Mouse (Mus musculus) hematopoietic stem cell, adult 5-6 weeks (primary cell): ENCODE data around the gene Parn. TPM values are rescaled to one million over a fixed set of nuclear protein-coding genes. Genes with fewer than 3 reads are reported as not detected.

Experiments used
- ATAC-seq, 2 experiments: fragments of 125-278 bp in 1 of 2; replicated peaks in 1 of 2; 2 replicates each; pipeline ENCODE4 v1.8.0; 2016 to 2017; ENCODE audit warnings: inconsistent platforms in 2 of 2, mild to moderate bottlenecking in 2 of 2, moderate number of reproducible peaks in 2 of 2, low read depth in 1 of 2, moderate TSS enrichment in 1 of 2; ENCODE audit not compliant: low FRiP score in 2 of 2, poor library complexity in 2 of 2, severe bottlenecking in 2 of 2, insufficient read depth in 1 of 2, low TSS enrichment in 1 of 2
- total RNA-seq: library from RNA; stranded (forward); fragments of 172-1452, 232-1000 nt; gene quantifications from 2 replicates; pipeline ENCODE4 v1.2.3, GENCODE M21; 2017

Parn gene
- total RNA-seq, 1 experiment from 2014 or later = 84.7 TPM

DNA sequence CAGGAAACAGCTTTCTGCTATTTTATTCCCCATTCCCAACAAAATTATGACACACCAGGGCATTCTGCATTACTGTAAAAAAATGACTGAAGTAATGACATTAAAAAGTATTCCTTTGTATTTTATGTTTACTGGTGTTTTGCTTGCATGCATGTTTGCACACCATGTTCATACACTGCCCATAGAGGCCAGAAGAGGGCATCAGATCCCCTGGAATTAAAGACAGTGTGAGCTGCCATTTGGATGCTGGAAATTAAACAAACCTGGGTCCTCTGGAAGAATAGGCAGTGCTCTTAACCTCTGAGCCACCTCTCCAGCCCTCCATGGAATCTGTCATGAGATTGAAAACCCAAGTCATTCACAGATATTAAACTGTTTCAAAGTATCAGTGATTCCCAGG is 135.1 kb downstream of the Parn start:
- ATAC-seq = no peak

GRCm38 (mm10) chr16:13531279-13531678 is 136.7 kb downstream of the Parn start:
- no peak for ATAC-seq

GRCm38 (mm10) chr16:13521359-13521758 is 146.6 kb downstream of the Parn start:
- no peak for ATAC-seq

DNA sequence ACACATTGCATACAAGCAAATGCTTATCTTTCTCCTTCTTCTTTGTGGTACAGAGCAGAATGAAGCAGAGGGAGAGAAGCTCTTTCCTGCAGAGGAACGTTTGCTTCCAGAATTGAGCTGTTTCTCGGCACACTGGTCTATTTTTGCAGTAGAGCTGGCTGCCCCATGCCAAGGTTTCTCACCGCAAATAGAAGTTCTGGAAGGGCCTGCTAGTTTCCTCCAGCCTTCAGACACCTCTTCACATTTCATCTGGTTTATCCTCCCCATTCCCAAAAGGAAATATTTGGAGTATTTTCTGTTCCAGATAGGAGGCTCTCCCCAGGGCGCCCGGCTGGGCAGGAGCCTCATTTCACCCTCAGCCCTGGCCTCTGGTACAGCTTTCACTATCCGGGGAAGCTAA is 147.7 kb downstream of the Parn start:
- ATAC-seq = no peak

- ATAC-seq = no peak
Observed at GRCm38 (mm10) chr16:13516214-13516613, 151.8 kb downstream of the Parn start.

DNA sequence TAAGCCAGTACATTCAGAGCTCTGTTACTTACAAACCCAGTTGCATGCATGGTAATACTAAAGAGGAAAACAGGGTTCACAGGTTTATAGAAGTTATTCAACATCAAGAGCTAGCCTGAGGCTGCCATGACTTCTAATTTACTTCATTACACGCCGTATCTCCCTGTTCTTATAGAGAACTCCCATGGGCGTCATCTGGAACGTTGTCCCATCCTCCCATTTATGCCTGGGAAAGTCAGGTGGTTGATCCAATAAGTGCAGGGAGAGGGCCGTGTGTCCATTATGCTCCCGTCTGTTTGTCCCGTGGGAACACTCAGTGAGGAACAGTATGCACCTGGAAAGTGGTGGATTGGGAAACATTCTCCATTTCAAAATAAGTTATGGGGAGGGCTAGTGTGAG is 152.4 kb downstream of the Parn start:
- no peak for ATAC-seq

DNA sequence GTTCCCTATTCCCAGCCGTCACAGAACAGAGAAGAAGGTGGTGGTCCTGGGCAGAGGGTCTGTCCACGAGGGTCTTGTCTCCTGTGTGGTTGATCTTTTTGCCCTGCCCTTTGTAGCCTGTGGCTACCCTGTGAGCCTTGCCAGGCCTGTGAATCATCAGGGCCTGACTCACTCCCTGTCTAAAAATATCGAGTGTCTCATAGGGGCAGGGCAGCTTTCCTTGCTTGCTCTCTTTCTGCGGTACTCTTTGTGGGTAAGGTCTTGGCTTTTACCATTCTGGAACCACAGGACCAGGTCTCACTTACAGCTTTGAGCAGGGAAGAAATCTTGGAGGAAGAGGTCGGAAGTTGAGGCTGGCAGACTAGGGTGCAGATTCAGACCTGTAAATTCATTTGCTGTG is 162.9 kb downstream of the Parn start:
- no peak for ATAC-seq

- ATAC-seq = no peak
Observed at GRCm38 (mm10) chr16:13504476-13504875, 163.5 kb downstream of the Parn start.

- no peak for ATAC-seq
Observed at GRCm38 (mm10) chr16:13498923-13499322, 169.0 kb downstream of the Parn start.

- ATAC-seq = no peak
Observed at GRCm38 (mm10) chr16:13493981-13494380, 174.0 kb downstream of the Parn start.

GRCm38 (mm10) chr16:13492996-13493395 is 175.0 kb downstream of the Parn start:
- ATAC-seq = no peak

GRCm38 (mm10) chr16:13491776-13492175 is 176.2 kb downstream of the Parn start:
- ATAC-seq = no peak

Other genes with a start within 250 kb of the Parn start
- 69.7 and 83.0 TPM in 2 replicates for gene Bfar, start 3.7 kb upstream of the Parn start, total RNA-seq
- 13.5 and 18.8 TPM in 2 replicates for gene 3110001I22Rik, start 3.8 kb upstream of the Parn start, total RNA-seq
- not detected in 2 replicates for gene Pla2g10, start 62.8 kb upstream of the Parn start, total RNA-seq
- gene Rrn3, start 112.5 kb upstream of the Parn start, total RNA-seq = 43.6 and 54.5 TPM in 2 replicates
- gene Ntan1, start 150.7 kb upstream of the Parn start, total RNA-seq = 69.9 and 82.7 TPM in 2 replicates
- 103 and 109 TPM in 2 replicates for gene Pdxdc1, start 235.0 kb upstream of the Parn start, total RNA-seq
- 0.10 and 1.8 TPM in 2 replicates for gene Mpv17l, start 235.0 kb upstream of the Parn start, total RNA-seq